Mouse (Mus musculus) neural tube, embryonic 11.5 days (tissue): ENCODE measurements around the gene Lcp1. TPM values are rescaled to one million over a fixed set of nuclear protein-coding genes. Genes with fewer than 3 reads are reported as not detected.

Experiments used
- ATAC-seq: fragments of 200-750 bp; cut with Nextera tagmentation; 2 replicates; pipeline ENCODE4 v1.8.0; 2017; ENCODE audit warnings: moderate number of reproducible peaks, mild to moderate bottlenecking, moderate TSS enrichment, moderate library complexity; ENCODE audit not compliant: insufficient read depth, low FRiP score, low TSS enrichment
- DNase-seq: peaks from one replicate; pipeline ENCODE4 v3.0.0-alpha.2; 2015; ENCODE audit warnings: low spot score
- H3K27ac ChIP-seq: fragments of 300-500 bp; sonication (generic); 2 replicates; pipeline ENCODE4 v1.5.1; 2014; ENCODE audit warnings: low read depth, mild to moderate bottlenecking, low read length
- H3K27me3 ChIP-seq: fragments of 300-500 bp; sonication (generic); 2 replicates; pipeline ENCODE4 v1.6.1; 2014; ENCODE audit warnings: mild to moderate bottlenecking, low read length, mixed read lengths; ENCODE audit not compliant: control insufficient read depth, insufficient read depth
- H3K36me3 ChIP-seq: fragments of 300-500 bp; sonication (generic); 2 replicates; pipeline ENCODE4 v1.6.1; 2014; ENCODE audit warnings: mild to moderate bottlenecking, low read length, moderate library complexity, mixed read lengths; ENCODE audit not compliant: control insufficient read depth, insufficient read depth
- H3K4me1 ChIP-seq: fragments of 300-500 bp; sonication (generic); 2 replicates; pipeline ENCODE4 v1.6.1; 2014; ENCODE audit warnings: low read length, mixed read lengths; ENCODE audit not compliant: control insufficient read depth, insufficient read depth
- H3K4me2 ChIP-seq: fragments of 300-500 bp; sonication (generic); 2 replicates; pipeline ENCODE4 v1.6.1; 2014; ENCODE audit warnings: low read depth, mild to moderate bottlenecking, moderate library complexity
- H3K4me3 ChIP-seq: fragments of 300-500 bp; sonication (generic); 2 replicates; pipeline ENCODE4 v1.5.1; 2014; ENCODE audit warnings: low read depth, low read length
- H3K9ac ChIP-seq: fragments of 300-500 bp; sonication (generic); 2 replicates; pipeline ENCODE4 v1.6.1; 2014; ENCODE audit warnings: mild to moderate bottlenecking, low read length
- H3K9me3 ChIP-seq: fragments of 300-500 bp; sonication (generic); 2 replicates; pipeline ENCODE4 v1.6.1; 2016; ENCODE audit warnings: low read length; ENCODE audit not compliant: control insufficient read depth
- WGBS: fragments of 180-500 bp; shearing (Covaris S2); extraction: QIAGEN DNeasy Blood & Tissue Kit; methylation state at CpG from one replicate; pipeline ENCODE4 v1.1.7; 2014; 5-methylcytosine and 5-hydroxymethylcytosine counted together
- polyA plus RNA-seq: library from polyadenylated mRNA; unstranded; fragments of >200 nt; fragmentation: Nextera tagmentation; extraction: Ambion mirVana; gene quantifications from 2 replicates; pipeline ENCODE4 v1.2.1, GENCODE M21; 2014

Gene Lcp1
- polyA plus RNA-seq, 1 experiment from 2014 or later: 34.8 TPM

DNA sequence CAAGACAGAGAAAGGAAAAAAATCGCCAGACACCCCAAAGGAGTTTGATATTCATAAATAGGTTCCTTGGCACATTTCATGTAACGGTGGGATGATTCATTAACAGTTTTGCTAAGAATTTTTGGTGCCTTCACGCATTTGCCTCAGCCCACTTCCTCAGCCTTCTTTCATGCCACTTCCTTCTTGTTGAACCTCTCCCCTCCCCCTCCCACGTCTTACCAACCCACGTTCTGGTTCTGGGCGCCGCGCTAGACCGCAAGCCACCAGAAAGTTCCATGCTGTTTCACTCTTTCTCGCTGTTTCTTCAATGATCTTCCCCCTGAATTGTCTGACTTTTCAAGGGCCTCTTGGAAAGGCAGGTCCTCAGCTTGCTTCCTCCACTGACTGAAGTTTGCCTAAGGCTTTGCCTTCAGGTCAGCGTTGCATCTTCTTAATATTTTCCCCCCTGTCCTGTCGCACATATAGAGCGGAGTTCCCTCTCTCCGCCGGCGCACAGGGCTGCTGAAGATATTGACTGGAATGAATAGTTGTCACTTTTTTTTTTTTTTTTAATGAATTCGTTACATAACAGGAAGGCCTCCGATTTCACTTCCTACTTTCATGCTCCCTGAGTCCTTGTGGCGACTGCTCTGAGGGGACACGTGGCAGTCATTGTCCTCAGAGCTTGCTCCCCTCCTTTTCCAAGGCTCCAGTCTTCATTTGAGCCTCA, 48.5 kb downstream of the Lcp1 start:
- DNase-seq (no peak), ATAC-seq (no peak)
- H3K27me3 ChIP-seq: no peaks in the 10 kb centered on the region
- H3K4me3 ChIP-seq: no peak overlapping the region
- no peaks in the 10 kb centered on the region for H3K36me3 ChIP-seq
- 89% methylated on average over 20 of the region's 20 CpGs for whole genome bisulfite sequencing
- no peak overlapping the region for H3K27ac ChIP-seq
- H3K4me2 ChIP-seq: no peak overlapping the region
- H3K9ac ChIP-seq: no peak overlapping the region
- no peaks in the 10 kb centered on the region for H3K4me1 ChIP-seq
- no peaks in the 10 kb centered on the region for H3K9me3 ChIP-seq

DNA sequence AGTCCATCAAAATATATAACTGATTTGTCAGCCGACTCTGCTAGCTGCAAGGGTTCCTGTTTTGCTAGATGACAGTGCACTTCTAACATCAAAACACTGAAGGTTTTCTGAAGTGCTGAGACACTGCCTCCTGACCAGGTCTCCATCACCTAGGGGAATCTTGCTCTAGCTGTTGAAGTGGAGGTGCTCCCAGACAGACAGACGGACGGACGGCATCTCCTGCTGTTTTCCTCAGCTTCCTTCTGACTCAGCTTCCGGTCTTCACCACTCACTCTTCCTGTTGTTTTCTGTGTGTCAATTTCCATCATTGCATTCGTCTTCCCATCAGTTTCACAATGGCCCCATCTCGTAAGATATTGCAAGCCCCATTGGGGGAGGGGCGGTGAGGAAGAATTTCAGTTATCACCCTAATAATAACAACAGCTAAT, 49.7 kb downstream of the Lcp1 start:
- WGBS: 86% methylated on average over 8 of the region's 8 CpGs
- Histone ChIP-seq H3K27me3 (no peaks in the 10 kb centered on the region), H3K4me2 (no peak overlapping the region), H3K4me1 (no peaks in the 10 kb centered on the region), H3K9me3 (no peaks in the 10 kb centered on the region), H3K27ac (no peak overlapping the region), H3K4me3 (no peak overlapping the region), H3K36me3 (no peaks in the 10 kb centered on the region), H3K9ac (no peak overlapping the region)
- no peak for ATAC-seq
- DNase-seq: no peak

DNA sequence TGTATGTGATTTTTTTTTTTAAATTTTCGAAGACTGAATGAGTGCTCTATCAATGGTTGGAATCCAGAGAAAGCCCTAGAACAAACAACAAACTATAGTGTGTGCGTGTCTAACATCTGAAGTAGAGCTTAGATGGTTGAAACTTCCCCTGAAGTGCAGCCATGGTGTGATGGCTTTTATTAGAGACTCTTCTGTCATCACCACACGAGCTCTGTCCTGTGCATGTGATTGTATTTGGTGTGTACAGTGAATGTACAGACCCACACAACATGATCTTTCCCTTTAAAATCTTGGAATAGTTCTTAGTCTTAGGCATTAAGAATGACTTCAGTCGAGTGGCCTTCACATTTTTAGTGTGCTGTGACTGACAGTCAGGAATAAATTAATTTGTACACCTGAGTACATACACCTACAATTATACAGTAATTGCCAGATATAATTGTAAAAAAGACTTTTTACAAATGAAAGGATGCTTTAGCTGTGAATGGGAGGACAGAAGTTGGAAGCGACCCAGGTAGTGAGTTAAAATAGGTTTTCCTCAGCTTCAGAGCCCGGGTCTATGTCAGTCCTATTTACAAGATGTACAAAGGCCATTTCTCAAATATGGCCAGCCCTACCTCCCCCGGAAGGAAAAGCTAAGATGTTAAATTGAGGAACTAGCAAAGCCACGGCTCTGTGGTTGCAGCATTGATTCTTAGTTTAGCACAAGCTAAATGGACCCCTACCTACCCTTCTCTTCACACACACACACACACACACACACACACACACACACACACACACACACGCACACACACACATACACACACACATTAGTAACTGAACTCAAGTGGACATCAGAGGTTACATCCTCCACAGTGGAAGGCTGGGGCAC, 50.4 kb downstream of the Lcp1 start:
- H3K4me2 ChIP-seq: no peak overlapping the region
- no peak overlapping the region for H3K9ac ChIP-seq
- ATAC-seq (no peak), DNase-seq (no peak)
- no peaks in the 10 kb centered on the region for H3K4me1 ChIP-seq
- H3K27ac ChIP-seq: no peak overlapping the region
- WGBS: 90% methylated on average over 9 of the region's 9 CpGs
- no peaks in the 10 kb centered on the region for H3K9me3 ChIP-seq
- no peak overlapping the region for H3K4me3 ChIP-seq
- H3K36me3 ChIP-seq: no peaks in the 10 kb centered on the region
- no peaks in the 10 kb centered on the region for H3K27me3 ChIP-seq

DNA sequence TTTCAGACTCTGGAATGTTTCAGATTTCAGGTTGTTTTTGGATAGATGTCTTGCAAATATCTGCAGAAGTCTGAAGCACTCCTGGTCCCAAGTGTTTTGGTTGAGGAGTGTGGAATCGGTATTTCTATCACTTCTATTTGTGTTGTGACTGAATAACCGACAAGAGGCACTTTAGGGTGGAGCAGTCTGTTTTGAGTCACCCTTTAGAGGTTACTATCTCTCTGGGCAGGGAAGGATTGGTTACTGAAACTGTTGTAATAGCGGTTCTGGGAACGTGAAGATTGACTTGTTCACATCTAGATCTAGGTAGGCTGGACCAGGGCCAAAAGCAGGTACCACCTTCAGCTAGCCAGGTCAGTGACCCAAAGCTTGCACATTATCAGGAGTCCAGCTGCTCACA, 51.5 kb downstream of the Lcp1 start:
- Histone ChIP-seq H3K4me1 (no peaks in the 10 kb centered on the region), H3K36me3 (no peaks in the 10 kb centered on the region), H3K4me2 (no peak overlapping the region), H3K9me3 (no peaks in the 10 kb centered on the region), H3K27ac (no peak overlapping the region), H3K27me3 (no peaks in the 10 kb centered on the region), H3K4me3 (no peak overlapping the region), H3K9ac (no peak overlapping the region)
- DNase-seq (no peak), ATAC-seq (no peak)
- 84% methylated on average over 4 of the region's 4 CpGs for WGBS

DNA sequence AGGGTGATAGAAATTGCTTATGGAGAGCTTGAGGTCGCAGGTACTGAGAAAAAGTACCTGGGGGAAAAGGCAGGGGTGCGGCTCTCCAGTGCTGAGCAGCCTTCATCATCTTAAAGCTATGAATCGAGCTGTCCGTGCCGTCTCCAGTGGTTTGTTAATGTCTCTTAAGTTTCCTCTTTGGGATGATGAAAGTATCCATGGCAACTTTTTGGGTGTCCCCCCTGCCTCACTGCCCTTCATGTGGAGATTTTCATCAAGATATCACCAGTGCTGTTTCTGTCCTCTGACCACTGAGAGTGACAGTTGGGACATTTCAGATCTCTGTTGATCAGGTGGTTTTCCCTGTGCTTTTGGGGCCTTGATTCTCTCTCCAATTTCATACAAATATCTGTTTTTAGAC, 51.9 kb downstream of the Lcp1 start:
- no peak for ATAC-seq

DNA sequence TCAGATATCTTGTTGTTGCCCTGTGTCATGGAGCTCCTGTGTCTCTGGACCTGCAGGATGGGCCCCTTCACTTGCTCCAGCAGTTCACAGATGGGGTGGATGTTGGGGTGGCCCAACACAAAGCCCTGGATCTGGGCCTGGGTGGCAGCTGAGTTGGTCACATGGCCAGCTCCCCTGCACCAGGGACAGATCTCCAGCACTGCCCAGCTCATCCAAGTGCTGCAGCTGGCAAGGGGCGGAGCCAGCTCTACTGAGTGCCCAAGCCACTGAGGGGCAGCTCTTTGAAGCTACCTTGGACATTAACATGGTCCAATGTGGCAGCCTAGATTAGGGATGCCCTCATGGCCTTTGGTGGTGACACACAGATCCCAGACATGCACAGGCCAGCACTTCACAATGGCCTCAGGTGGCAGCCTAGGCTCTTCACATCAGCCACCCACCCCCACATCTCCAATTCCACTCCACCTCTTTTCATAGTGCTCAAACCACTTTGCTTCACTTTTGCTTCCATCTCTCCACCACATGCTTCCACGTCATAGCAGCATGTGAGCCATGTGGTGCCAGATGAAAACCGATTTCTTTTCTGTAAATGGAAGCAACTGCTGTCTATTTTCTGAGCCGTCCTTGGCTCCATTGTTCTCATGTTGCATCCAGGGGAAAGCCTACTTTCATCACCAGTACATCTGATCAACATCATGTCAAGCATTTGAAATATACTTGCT, 53.3 kb downstream of the Lcp1 start:
- no peak for DNase-seq
- ATAC-seq: no peak

More for the DNA sequence above, 51.9 kb downstream of the Lcp1 start:
- no peak overlapping the region for H3K4me2 ChIP-seq
- DNase-seq: no peak
- no peaks in the 10 kb centered on the region for H3K9me3 ChIP-seq
- no peaks in the 10 kb centered on the region for H3K36me3 ChIP-seq
- H3K9ac ChIP-seq: no peak overlapping the region
- 91% methylated on average over 5 of the region's 5 CpGs for WGBS
- H3K4me3 ChIP-seq: no peak overlapping the region
- no peak overlapping the region for H3K27ac ChIP-seq
- no peaks in the 10 kb centered on the region for H3K4me1 ChIP-seq
- no peaks in the 10 kb centered on the region for H3K27me3 ChIP-seq

DNA sequence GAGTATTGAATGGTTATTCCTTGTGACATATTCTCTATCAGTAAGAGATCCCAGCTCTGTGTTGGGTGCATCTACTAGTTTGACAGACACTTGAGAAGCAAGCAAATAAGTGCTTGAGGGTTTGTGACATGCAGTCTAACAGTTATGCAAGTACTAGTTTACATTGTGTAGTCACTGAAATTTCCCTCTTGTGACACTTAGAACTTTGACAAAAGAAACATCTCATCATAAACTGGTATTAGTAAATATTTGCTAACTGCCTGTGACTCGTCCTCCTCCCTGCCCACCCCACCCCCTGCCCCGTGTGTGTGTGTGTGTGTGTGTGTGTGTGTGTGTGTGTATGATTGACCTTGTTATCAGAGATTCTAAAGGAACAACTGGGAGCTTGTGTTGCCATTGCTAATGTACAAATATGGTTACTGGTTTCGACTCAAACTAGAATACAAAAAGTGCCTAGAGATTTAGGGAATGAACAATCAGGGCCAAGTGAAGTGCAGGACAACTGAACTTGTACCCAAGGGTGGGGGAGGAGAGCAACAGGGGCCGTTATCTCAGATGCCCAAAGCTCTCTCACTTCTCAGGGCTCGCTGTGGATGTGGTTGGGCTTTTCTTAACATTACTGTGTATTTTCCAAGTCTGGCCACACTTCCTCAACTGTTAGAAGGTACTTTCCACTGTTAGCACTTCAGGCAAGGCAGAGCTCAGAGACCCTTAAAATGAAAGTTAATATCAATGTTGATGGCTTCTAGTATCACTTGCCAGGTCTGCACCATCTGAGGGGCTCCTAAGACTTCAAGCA, 55.1 kb downstream of the Lcp1 start:
- no peak overlapping the region for H3K4me2 ChIP-seq
- H3K27me3 ChIP-seq: no peaks in the 10 kb centered on the region
- no peaks in the 10 kb centered on the region for H3K4me1 ChIP-seq
- 71% methylated on average over 5 of the region's 5 CpGs for WGBS
- no peak overlapping the region for H3K27ac ChIP-seq
- ATAC-seq: no peak
- no peaks in the 10 kb centered on the region for H3K9me3 ChIP-seq
- no peaks in the 10 kb centered on the region for H3K36me3 ChIP-seq
- no peak overlapping the region for H3K9ac ChIP-seq
- no peak for DNase-seq
- H3K4me3 ChIP-seq: no peak overlapping the region

More for the DNA sequence above, 53.3 kb downstream of the Lcp1 start:
- no peak overlapping the region for H3K4me2 ChIP-seq
- no peaks in the 10 kb centered on the region for H3K9me3 ChIP-seq
- H3K4me3 ChIP-seq: no peak overlapping the region
- H3K27ac ChIP-seq: no peak overlapping the region
- no peaks in the 10 kb centered on the region for H3K36me3 ChIP-seq
- no peaks in the 10 kb centered on the region for H3K27me3 ChIP-seq
- H3K4me1 ChIP-seq: no peaks in the 10 kb centered on the region
- WGBS: 82% methylated on average over 4 of the region's 4 CpGs
- H3K9ac ChIP-seq: no peak overlapping the region

DNA sequence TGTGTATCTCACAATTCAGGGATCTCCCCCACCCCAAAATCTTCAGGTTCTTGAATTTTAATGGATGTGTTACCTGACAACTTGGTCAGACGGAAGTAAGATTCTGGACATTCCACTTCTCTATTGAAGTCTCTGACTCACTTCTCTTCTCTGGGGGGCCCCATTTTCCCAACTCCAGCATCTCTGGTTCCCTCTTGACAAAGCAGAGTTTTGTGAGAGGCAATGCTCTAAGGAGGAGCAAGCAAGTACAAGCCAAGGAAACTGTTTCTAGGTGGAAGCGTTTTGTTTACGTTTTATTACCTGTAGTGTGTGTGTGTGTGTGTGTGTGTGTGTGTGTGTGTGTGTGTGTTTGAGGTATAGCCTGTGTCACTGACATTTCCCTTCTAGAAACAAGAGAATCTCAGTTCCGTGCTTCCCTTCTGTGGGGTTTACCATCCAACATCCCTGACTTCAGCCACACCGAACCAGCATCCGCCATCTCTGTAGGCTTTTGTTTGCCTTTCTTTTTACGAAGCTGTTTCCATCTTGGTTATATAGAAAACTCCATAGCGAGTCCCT, 56.0 kb downstream of the Lcp1 start:
- Histone ChIP-seq H3K27me3 (no peaks in the 10 kb centered on the region), H3K4me3 (no peak overlapping the region), H3K4me1 (no peaks in the 10 kb centered on the region), H3K36me3 (no peaks in the 10 kb centered on the region), H3K9ac (no peak overlapping the region), H3K4me2 (no peak overlapping the region), H3K27ac (no peak overlapping the region), H3K9me3 (no peaks in the 10 kb centered on the region)
- DNase-seq (no peak), ATAC-seq (no peak)
- 82% methylated on average over 8 of the region's 8 CpGs for WGBS
